Mouse (Mus musculus): ENCODE measurements around the gene Polr2g.

GRCm38 (mm10) chr19:8773409-8773808, 25.0 kb downstream of the Polr2g start:
- TF ChIP-seq CTCF (IDR thresholded peaks at IDR 0.05; ENCODE audit: control insufficient read depth, insufficient read depth, insufficient replicate concordance, low read depth, low read length) (no peak), POLR2A (IDR thresholded peaks at IDR 0.05; ENCODE audit: control insufficient read depth, low read depth, low read length) (no peak)

Data from testis, adult 2 months (tissue).